Mouse (Mus musculus): ENCODE measurements around the gene Noxa1. TPM values are rescaled to one million over a fixed set of nuclear protein-coding genes. Genes with fewer than 3 reads are reported as not detected.

Gene Noxa1
- total RNA-seq (2014; rRNA removed) (not detected in 2 replicates), polyA plus RNA-seq (2015; fragmentation: Nextera tagmentation; extraction: Ambion mirVana) (not detected in 2 replicates)

DNA sequence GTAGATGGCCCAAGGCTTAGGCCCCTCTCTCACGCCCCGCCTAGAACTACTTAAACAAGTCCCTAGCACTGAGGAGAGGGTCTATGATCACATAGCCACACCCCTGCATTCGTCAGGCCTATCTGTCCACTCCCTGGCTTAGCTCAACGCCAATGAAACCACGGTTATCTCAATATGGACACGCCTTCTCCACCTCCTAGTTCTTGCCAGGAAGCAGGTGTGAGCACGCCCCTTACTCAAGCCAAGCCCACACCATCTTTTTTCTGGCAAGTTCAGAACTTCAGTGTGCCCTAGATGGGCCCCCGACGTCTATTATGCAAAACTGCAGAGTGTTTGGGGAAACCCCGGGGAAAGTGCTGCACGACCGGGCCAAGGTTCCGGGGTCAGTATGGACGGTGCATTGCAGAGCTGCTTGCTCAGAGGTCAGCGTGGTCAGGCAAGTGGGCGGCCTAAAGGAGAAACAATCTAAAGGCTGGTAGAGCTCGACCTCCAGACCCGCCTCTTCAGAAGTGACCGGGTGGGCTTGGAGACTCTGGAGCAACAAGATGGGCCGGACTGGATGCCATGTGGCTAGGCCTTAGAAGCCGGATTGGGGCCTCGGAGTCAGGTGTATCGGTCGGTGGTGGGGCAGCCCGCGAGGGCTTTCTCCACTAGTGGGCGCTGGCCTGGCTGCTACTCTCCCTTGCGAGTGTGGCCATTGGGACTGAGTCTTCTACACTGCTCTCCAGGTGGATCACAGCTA lies at the start of gene Noxa1:
TSS of gene Noxa1 (minus strand) at position 41 of the 742 bp plus-strand sequence.
- no peak within 1 kb of the TSS for H3K4me3 ChIP-seq (ENCODE audit: low read length)
- peaks cover 5% of the 10 kb centered on the region; the same call in 1 of the 2 replicates for H3K27me3 ChIP-seq (ENCODE audit: insufficient read depth, low read length)
- no peak within 1 kb of the TSS for H3K4me2 ChIP-seq (ENCODE audit: low read depth, low read length)
- DNase-seq (ENCODE audit: low spot score), result no peak
- H3K36me3 ChIP-seq (ENCODE audit: insufficient read depth, low read length), result no peaks in the 10 kb centered on the region
- H3K9me3 ChIP-seq (ENCODE audit: low read length), result no peaks in the 10 kb centered on the region
- no peak for ATAC-seq
- peak; percentile 21; the same call in 1 of the 2 replicates for TF ChIP-seq CTCF (IDR thresholded peaks at IDR 0.05; ENCODE audit: low read depth)
- no peak within 1 kb of the TSS for H3K27ac ChIP-seq
- no peak within 1 kb of the TSS for H3K9ac ChIP-seq (replicated peaks; ENCODE audit: low read length)
- H3K4me1 ChIP-seq (ENCODE audit: insufficient read depth, low read length), result no peaks in the 10 kb centered on the region
- whole genome bisulfite sequencing, result 59% methylated on average over 28 of the region's 28 CpGs

DNA sequence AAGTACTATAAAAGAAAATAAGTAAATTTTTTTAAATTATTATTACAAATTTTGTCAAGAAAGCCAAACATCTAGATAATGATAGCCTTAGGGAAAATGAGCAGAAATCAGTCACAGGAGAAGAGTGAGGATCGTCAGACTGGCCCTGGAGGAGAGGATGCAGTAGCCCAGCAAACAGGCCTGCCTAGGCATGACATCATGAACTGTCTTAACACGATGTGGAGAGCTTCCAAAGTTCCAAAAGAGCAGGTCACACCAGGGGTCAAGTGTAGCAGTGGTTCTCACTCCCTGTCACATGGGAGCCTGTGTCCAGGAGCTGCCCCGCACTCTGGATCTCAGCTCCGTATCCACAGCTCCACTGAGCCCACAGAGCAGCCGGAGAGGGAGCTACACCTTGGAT lies 47.0 kb upstream of the Noxa1 start:
- Histone ChIP-seq H3K27me3 (ENCODE audit: insufficient read depth, low read length) (no peaks in the 10 kb centered on the region), H3K9ac (replicated peaks; ENCODE audit: low read length) (no peak overlapping the region), H3K36me3 (ENCODE audit: insufficient read depth, low read length) (no peaks in the 10 kb centered on the region), H3K4me3 (ENCODE audit: low read length) (no peak overlapping the region), H3K4me1 (ENCODE audit: insufficient read depth, low read length) (no peaks in the 10 kb centered on the region), H3K9me3 (ENCODE audit: low read length) (no peaks in the 10 kb centered on the region), H3K4me2 (ENCODE audit: low read depth, low read length) (no peak overlapping the region), H3K27ac (no peak overlapping the region)
- no peak for TF ChIP-seq CTCF (IDR thresholded peaks at IDR 0.05; ENCODE audit: low read depth)
- 80% methylated on average over 5 of the region's 5 CpGs for WGBS
- DNase-seq (ENCODE audit: low spot score), result no peak
- ATAC-seq, result no peak

DNA sequence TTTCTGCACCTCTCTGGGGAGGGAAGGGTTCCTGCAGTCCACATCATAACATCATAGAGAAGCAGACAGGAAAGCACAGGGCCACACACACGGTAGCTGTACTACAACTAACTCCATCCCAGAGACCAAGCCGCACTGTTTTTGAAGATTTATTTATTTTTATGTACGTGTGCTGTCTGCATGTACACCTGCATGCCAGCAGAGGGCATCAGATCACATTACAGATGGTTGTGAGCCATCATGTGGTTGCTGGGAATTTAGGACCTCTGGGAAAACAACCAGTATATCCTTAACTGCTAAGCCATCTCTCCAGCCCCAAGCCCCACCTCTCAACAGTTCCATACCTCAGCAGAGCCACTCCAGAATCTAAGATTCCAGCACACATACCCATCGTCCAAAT lies 46.2 kb upstream of the Noxa1 start:
- no peak for DNase-seq (ENCODE audit: low spot score)
- Histone ChIP-seq H3K36me3 (ENCODE audit: insufficient read depth, low read length) (no peaks in the 10 kb centered on the region), H3K4me3 (ENCODE audit: low read length) (no peak overlapping the region), H3K4me2 (ENCODE audit: low read depth, low read length) (no peak overlapping the region), H3K27me3 (ENCODE audit: insufficient read depth, low read length) (no peaks in the 10 kb centered on the region), H3K27ac (no peak overlapping the region), H3K9me3 (ENCODE audit: low read length) (no peaks in the 10 kb centered on the region), H3K9ac (replicated peaks; ENCODE audit: low read length) (no peak overlapping the region), H3K4me1 (ENCODE audit: insufficient read depth, low read length) (no peaks in the 10 kb centered on the region)
- WGBS, result 75% methylated on average over 4 of the region's 4 CpGs
- peak; percentile 52 for TF ChIP-seq CTCF (IDR thresholded peaks at IDR 0.05; ENCODE audit: low read depth)
- ATAC-seq, result no peak

DNA sequence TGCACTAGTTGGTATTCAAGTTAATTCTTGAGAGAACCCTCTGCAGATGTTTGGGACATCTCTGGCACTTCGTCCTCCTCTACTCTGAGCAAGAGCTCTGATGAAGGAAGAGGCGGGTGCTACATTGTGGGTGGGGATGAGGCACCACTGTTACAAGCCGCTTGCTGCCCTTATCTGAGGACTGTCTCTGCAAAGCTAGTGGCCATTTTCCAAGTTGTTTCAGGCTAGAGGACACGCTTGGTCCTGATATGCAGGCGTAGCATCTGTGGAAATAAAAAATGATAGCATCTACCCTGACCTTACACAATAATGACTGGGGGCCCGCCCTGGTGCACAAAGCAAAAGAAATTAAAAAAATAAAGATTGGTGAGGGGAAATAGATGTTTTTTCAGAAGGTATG lies 42.9 kb upstream of the Noxa1 start:
- WGBS, result 85% methylated on average over 6 of the region's 6 CpGs
- Histone ChIP-seq H3K4me3 (ENCODE audit: low read length) (no peak overlapping the region), H3K9ac (replicated peaks; ENCODE audit: low read length) (no peak overlapping the region), H3K27ac (no peak overlapping the region), H3K4me1 (ENCODE audit: insufficient read depth, low read length) (no peaks in the 10 kb centered on the region), H3K27me3 (ENCODE audit: insufficient read depth, low read length) (no peaks in the 10 kb centered on the region), H3K4me2 (ENCODE audit: low read depth, low read length) (no peak overlapping the region), H3K36me3 (ENCODE audit: insufficient read depth, low read length) (no peaks in the 10 kb centered on the region), H3K9me3 (ENCODE audit: low read length) (no peaks in the 10 kb centered on the region)
- ATAC-seq (no peak), DNase-seq (ENCODE audit: low spot score) (no peak)
- no peak for TF ChIP-seq CTCF (IDR thresholded peaks at IDR 0.05; ENCODE audit: low read depth)

DNA sequence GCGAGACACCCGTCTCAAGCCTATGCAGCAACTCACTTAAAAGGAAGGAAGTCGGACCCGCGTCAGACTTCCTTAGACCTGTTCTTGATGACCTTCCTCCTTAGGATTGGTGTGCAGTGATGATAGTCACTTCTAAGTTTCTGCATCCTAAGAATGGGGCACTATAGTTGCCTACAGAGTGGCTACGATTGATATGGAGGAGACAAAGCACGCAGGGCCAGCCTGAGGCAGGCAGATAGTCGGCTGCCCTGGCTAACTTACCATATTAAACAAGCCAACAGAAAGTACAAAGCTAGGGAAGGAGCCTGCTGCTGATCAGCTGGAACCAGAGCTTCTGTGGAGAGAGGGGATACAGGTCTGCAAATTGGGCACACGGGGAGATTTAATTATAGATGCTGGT lies 36.7 kb upstream of the Noxa1 start:
- Histone ChIP-seq H3K27me3 (ENCODE audit: insufficient read depth, low read length) (no peaks in the 10 kb centered on the region), H3K9me3 (ENCODE audit: low read length) (no peaks in the 10 kb centered on the region), H3K9ac (replicated peaks; ENCODE audit: low read length) (no peak overlapping the region), H3K27ac (no peak overlapping the region), H3K4me3 (ENCODE audit: low read length) (no peak overlapping the region), H3K4me1 (ENCODE audit: insufficient read depth, low read length) (peaks cover 3% of the 10 kb centered on the region; the same call in 1 of the 2 replicates), H3K4me2 (ENCODE audit: low read depth, low read length) (no peak overlapping the region), H3K36me3 (ENCODE audit: insufficient read depth, low read length) (no peaks in the 10 kb centered on the region)
- no peak for TF ChIP-seq CTCF (IDR thresholded peaks at IDR 0.05; ENCODE audit: low read depth)
- DNase-seq (ENCODE audit: low spot score) (no peak), ATAC-seq (no peak)
- 75% methylated on average over 9 of the region's 9 CpGs for WGBS

DNA sequence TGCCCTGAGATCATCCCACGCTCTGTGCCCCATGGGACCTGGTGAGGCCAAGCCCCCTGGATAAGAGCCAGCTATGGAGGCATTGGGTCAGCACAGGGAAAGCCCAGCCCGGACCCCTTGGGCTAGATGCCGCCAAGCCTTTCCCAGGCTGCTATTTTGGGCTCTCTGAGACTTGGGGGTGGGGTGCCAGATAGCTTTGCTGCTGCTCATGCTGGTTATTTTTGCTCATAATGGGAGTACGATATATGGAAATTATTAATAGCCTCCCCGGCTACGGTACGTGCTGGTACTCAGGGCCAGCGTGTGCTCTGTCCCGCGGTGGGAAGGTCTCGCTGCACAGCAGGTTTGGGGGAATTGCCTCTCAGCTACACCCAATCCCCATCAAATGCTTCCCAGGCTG lies 33.1 kb upstream of the Noxa1 start:
- no peak overlapping the region for H3K4me2 ChIP-seq (ENCODE audit: low read depth, low read length)
- no peak for TF ChIP-seq CTCF (IDR thresholded peaks at IDR 0.05; ENCODE audit: low read depth)
- no peaks in the 10 kb centered on the region for H3K27me3 ChIP-seq (ENCODE audit: insufficient read depth, low read length)
- H3K27ac ChIP-seq, result no peak overlapping the region
- DNase-seq (ENCODE audit: low spot score) (no peak), ATAC-seq (no peak)
- H3K9me3 ChIP-seq (ENCODE audit: low read length), result no peaks in the 10 kb centered on the region
- peaks cover 5% of the 10 kb centered on the region; the same call in 1 of the 2 replicates for H3K4me1 ChIP-seq (ENCODE audit: insufficient read depth, low read length)
- WGBS, result 46% methylated on average over 11 of the region's 11 CpGs
- H3K36me3 ChIP-seq (ENCODE audit: insufficient read depth, low read length), result no peaks in the 10 kb centered on the region
- H3K9ac ChIP-seq (replicated peaks; ENCODE audit: low read length), result no peak overlapping the region
- H3K4me3 ChIP-seq (ENCODE audit: low read length), result no peak overlapping the region

DNA sequence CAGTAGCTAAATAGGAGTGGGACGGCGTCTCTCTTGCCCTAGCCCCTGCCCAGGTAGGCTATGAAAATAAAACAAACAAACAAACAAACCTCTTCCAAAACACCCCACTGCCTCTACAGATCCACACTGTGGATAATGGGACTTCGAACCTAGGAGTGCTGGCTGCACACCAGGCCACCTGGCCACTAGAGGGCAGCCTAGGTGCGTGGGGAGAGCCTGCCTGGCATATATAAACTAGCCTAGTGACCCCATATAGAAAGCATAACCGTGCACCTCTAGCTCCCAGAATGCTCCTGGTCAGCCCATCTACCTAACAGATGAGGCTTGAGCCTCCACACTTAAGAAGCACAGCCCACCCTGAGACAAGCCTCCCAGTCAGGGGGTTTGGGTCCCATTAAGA lies 32.3 kb upstream of the Noxa1 start:
- TF ChIP-seq CTCF (IDR thresholded peaks at IDR 0.05; ENCODE audit: low read depth), result peak; percentile 72
- Histone ChIP-seq H3K4me1 (ENCODE audit: insufficient read depth, low read length) (peaks cover 5% of the 10 kb centered on the region; the same call in 1 of the 2 replicates), H3K4me2 (ENCODE audit: low read depth, low read length) (no peak overlapping the region), H3K27me3 (ENCODE audit: insufficient read depth, low read length) (no peaks in the 10 kb centered on the region), H3K4me3 (ENCODE audit: low read length) (no peak overlapping the region), H3K36me3 (ENCODE audit: insufficient read depth, low read length) (no peaks in the 10 kb centered on the region), H3K9me3 (ENCODE audit: low read length) (no peaks in the 10 kb centered on the region), H3K9ac (replicated peaks; ENCODE audit: low read length) (no peak overlapping the region), H3K27ac (peak overlapping the region; percentile 71; the same call in 1 of the 2 replicates)
- WGBS, result 28% methylated on average over 5 of the region's 5 CpGs
- no peak for ATAC-seq
- DNase-seq (ENCODE audit: low spot score), result no peak

All from hindbrain, postnatal 0 days (tissue).